Mouse (Mus musculus) E14TG2a.4 (cell line): ENCODE results near the gene Heatr9.

Experiments used
- H3K27me3 ChIP-seq: 2 replicates; pipeline ENCODE4 v1.6.1; 2014; ENCODE audit warnings: low read length, control low read depth; ENCODE audit not compliant: insufficient read depth
- H3K36me3 ChIP-seq: 2 replicates; pipeline ENCODE4 v1.6.1; 2014; ENCODE audit warnings: low read length, control low read depth; ENCODE audit not compliant: insufficient read depth
- H3K4me1 ChIP-seq: replicated peaks from 2 replicates; pipeline ENCODE4 v1.6.1; 2014; ENCODE audit warnings: low read depth, low read length, control low read depth
- H3K4me3 ChIP-seq: replicated peaks from 2 replicates; pipeline ENCODE4 v1.5.1; 2014; ENCODE audit warnings: mild to moderate bottlenecking, low read length
- H3K9me3 ChIP-seq: 2 replicates; pipeline ENCODE4 v1.6.1; 2014; ENCODE audit warnings: low read length, control low read depth
- CTCF ChIP-seq: conservative IDR thresholded peaks from 2 replicates; pipeline ENCODE4 v1.5.1; 2014; ENCODE audit warnings: low read length
- NANOG ChIP-seq: IDR thresholded peaks from 2 replicates; pipeline ENCODE4 v1.6.1; 2014; ENCODE audit warnings: borderline replicate concordance, low read length, mixed read lengths
- POU5F1 ChIP-seq: IDR thresholded peaks from 2 replicates; pipeline ENCODE4 v1.6.1; 2014; ENCODE audit warnings: low read length, borderline replicate concordance

Heatr9 gene

DNA sequence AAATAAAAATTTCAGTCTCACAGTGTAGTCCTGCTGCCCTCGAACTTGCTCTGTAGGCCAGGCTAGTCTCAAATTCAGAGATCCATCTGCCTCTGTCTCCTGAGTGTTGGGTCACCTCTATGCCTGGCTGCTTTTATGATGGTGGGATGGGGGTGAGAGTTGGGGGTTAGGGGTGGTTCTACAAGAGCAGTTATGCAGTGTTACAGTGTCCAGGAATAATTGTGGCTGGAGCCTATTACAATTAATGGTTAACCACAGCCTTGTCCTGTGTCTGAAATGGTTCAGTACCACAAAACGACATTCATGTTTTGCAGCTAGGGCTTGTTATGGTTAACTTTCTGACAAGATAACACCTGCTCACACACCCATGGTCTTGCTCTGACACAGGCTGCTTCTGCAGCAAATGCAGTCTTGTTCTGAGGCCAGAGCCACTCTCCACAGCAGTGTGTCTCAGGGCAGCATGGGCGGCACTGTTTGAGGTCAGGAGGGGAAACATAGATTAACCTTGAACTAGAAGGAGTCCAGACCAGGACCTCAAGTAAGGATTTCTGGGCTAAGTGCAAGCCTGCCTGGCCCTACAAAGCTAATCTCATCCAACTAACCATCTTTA, 16.8 kb upstream of the Heatr9 start:
- Histone ChIP-seq H3K4me1 (peaks cover 7% of the 10 kb centered on the region), H3K4me3 (no peak overlapping the region), H3K9me3 (no peaks in the 10 kb centered on the region), H3K36me3 (no peaks in the 10 kb centered on the region), H3K27me3 (0 out of 2 replicates have a peak, but pooled peaks cover 6% of the 10 kb centered on the region)
- TF ChIP-seq CTCF: no peak
- no peak for TF ChIP-seq POU5F1

DNA sequence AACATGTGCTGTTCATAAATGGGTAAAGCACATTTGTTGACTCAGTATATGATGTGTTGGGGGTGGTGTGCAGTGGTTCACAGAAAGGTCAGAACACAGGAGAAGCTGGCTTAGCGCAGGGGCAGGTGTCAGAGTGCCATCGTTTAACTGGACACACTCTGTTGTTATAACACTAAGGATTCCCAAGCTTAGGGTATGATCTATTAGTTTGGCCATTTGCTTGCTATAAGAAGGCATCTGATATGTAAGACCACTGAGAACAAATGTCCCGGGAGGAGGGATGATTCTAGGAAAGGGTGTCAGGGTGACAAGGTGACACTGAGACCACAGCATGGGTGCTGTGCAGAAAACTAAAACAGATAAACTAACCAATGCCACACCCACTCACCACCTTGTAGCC, 14.9 kb upstream of the Heatr9 start:
- no peaks in the 10 kb centered on the region for H3K36me3 ChIP-seq
- H3K4me1 ChIP-seq: peaks cover 7% of the 10 kb centered on the region
- no peak for TF ChIP-seq NANOG
- no peak for TF ChIP-seq CTCF
- no peak for TF ChIP-seq POU5F1
- H3K9me3 ChIP-seq: no peaks in the 10 kb centered on the region
- H3K4me3 ChIP-seq: no peak overlapping the region
- H3K27me3 ChIP-seq: 0 out of 2 replicates have a peak, but pooled peaks cover 6% of the 10 kb centered on the region

DNA sequence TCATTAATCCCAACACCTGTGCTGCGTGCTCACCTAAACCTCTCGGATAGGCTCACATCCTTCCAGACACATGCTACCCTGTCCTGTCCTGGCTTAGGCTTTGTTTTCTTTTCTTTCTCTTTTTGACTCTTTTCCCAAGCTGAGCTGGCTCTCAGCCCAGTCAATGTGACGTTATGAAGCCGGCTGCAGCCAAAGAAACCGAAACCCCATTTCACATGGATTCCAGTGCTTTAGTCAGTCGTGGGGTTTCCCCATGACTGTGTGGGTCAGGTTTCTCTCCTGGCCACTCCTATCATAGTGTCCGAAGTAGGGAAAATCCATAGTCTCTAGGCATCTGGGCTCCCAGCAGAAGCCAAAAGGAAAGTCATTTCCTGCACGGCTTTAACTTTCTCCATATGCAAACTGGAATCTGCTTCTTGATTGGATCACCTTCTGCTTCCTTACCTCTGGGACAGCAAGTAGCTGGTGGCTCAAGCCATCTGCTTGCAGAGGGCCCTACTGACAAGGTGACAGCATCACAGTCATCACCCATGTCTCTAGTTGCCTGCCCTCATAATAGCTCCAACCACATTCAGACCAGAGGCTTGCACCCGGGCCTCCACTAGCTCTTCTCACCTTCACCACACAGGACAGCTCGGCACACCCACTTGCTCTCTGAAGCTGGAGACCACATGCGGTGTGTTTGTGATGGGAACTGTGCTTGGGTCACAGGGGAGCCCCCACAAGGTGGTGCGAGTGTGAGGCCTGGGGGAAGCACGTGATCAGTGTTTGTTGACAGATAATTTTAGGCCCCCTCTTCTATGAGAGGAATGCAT, 12.8 kb upstream of the Heatr9 start:
- H3K4me1 ChIP-seq: peaks cover 12% of the 10 kb centered on the region

GRCm38 (mm10) chr11:83534143-83534542, 12.2 kb upstream of the Heatr9 start:
- TF ChIP-seq NANOG (no peak), CTCF (no peak), POU5F1 (no peak)
- Histone ChIP-seq H3K4me3 (no peak overlapping the region), H3K36me3 (no peaks in the 10 kb centered on the region), H3K4me1 (peaks cover 12% of the 10 kb centered on the region), H3K27me3 (0 out of 2 replicates have a peak, but pooled peaks cover 6% of the 10 kb centered on the region), H3K9me3 (no peaks in the 10 kb centered on the region)

More for the DNA sequence above, 12.8 kb upstream of the Heatr9 start:
- Histone ChIP-seq H3K4me3 (no peak overlapping the region), H3K27me3 (0 out of 2 replicates have a peak, but pooled peaks cover 6% of the 10 kb centered on the region), H3K9me3 (no peaks in the 10 kb centered on the region), H3K36me3 (no peaks in the 10 kb centered on the region)
- no peak for TF ChIP-seq CTCF

GRCm38 (mm10) chr11:83533192-83533591, 11.2 kb upstream of the Heatr9 start:
- no peaks in the 10 kb centered on the region for H3K36me3 ChIP-seq
- H3K4me1 ChIP-seq: peaks cover 12% of the 10 kb centered on the region
- no peak overlapping the region for H3K4me3 ChIP-seq
- H3K9me3 ChIP-seq: no peaks in the 10 kb centered on the region
- 0 out of 2 replicates have a peak, but pooled peaks cover 6% of the 10 kb centered on the region for H3K27me3 ChIP-seq
- TF ChIP-seq NANOG (no peak), CTCF (no peak)

GRCm38 (mm10) chr11:83530360-83530759, 8.4 kb upstream of the Heatr9 start, which contains the start of gene Ccl5:
Ccl5 (minus strand) TSS chr11:83530518.
- Histone ChIP-seq H3K9me3 (no peaks in the 10 kb centered on the region), H3K27me3 (0 out of 2 replicates have a peak, but pooled peaks cover 4% of the 10 kb centered on the region), H3K4me1 (peaks cover 12% of the 10 kb centered on the region), H3K4me3 (no peak within 1 kb of the TSS), H3K36me3 (no peaks in the 10 kb centered on the region)
- TF ChIP-seq POU5F1: no peak
- no peak for TF ChIP-seq CTCF
- TF ChIP-seq NANOG: no peak

DNA sequence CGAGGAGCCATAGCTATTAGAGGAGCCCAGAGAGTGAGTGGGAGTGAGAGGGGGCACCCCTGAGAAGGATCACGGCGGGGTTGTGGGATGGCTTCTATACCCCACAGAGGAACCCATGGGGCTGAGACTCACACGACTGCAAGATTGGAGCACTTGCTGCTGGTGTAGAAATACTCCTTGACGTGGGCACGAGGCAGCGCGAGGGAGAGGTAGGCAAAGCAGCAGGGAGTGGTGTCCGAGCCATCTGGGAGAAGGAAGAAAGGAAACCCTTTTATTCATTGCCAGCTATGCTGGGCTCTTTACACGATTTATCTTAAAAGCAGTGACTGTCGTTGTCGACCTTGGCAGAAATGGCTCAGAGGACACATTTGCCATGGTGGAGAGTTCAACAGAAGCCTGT, 7.0 kb upstream of the Heatr9 start:
- Histone ChIP-seq H3K9me3 (no peaks in the 10 kb centered on the region), H3K4me1 (peaks cover 6% of the 10 kb centered on the region; the same call in 1 of the 2 replicates), H3K27me3 (no peaks in the 10 kb centered on the region), H3K36me3 (no peaks in the 10 kb centered on the region), H3K4me3 (no peak overlapping the region)
- TF ChIP-seq POU5F1 (no peak), CTCF (no peak), NANOG (no peak)

- peaks cover 17% of the 10 kb centered on the region for H3K4me1 ChIP-seq
- no peaks in the 10 kb centered on the region for H3K36me3 ChIP-seq
- no peak overlapping the region for H3K4me3 ChIP-seq
- H3K27me3 ChIP-seq: peaks cover 5% of the 10 kb centered on the region
- no peaks in the 10 kb centered on the region for H3K9me3 ChIP-seq
- TF ChIP-seq NANOG (peak; percentile 39; the same call in 1 of the 2 replicates), CTCF (no peak)
Observed at GRCm38 (mm10) chr11:83518371-83518770, 3.6 kb downstream of the Heatr9 start.
